20 mouse cellular contexts compared by ENCODE assay signal in the genomic region with DNA sequence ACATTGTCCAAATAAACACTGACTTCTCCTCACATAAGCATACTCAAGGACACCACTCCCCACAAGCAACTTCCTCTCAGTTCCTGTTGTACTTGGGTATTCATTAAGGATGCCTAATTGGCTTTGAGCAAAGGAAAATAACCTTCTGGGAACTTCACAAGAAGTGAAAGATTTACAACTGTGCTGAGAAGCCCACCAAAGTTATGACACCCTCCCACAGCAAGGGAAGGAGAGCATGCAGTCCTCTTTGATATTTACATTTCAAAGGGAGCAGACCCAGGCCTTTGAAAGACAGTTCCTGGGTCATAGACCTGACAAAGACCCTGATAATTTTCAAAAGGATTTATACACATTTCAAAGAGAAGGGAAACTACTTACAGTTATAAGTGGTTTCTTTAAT.
DNase-seq lines count a peak whose midpoint lies in the region; ATAC-seq lines count a peak whose summit lies in the region.
"Had no signal": no experiment of that assay in that cellular context is flagged by ENCODE, and none has a peak within 500 bp of the region (broad histone marks: within the 10 kb centered on the region; RNA-seq: fewer than 3 reads in every experiment).

No protein-coding gene starts in this region.

- no peaks in the 10 kb centered on the region for H3K27me3 ChIP-seq in kidney, embryonic 15.5 days
- no peaks in the 10 kb centered on the region for H3K27me3 ChIP-seq in midbrain, embryonic 14.5 days (ENCODE audit: control insufficient read depth, insufficient read depth, low read length)
- no peaks in the 10 kb centered on the region for H3K27me3 ChIP-seq in midbrain, embryonic 16.5 days (ENCODE audit: control insufficient read depth, insufficient read depth, low read depth, low read length)
- H3K27me3 ChIP-seq: forebrain, embryonic 13.5 days; heart, embryonic 13.5 days had no signal

- no peaks in the 10 kb centered on the region for H3K9me3 ChIP-seq in kidney, embryonic 15.5 days (replicated peaks)
- H3K9me3 ChIP-seq in midbrain, embryonic 14.5 days (ENCODE audit: control insufficient read depth, low read length), result no peaks in the 10 kb centered on the region
- H3K9me3 ChIP-seq in midbrain, embryonic 16.5 days (replicated peaks; ENCODE audit: control insufficient read depth, low read length, poor library complexity, severe bottlenecking), result no peaks in the 10 kb centered on the region
- H3K9me3 ChIP-seq: embryonic facial prominence, embryonic 10.5 days; forebrain, embryonic 13.5 days; heart, embryonic 13.5 days had no signal

- H3K9ac ChIP-seq in kidney, embryonic 15.5 days, result no peak overlapping the region
- no peak overlapping the region for H3K9ac ChIP-seq in midbrain, embryonic 14.5 days (replicated peaks; ENCODE audit: low read length)
- no peak overlapping the region for H3K9ac ChIP-seq in midbrain, embryonic 16.5 days (ENCODE audit: low read depth, low read length)
- H3K9ac ChIP-seq: forebrain, embryonic 13.5 days; heart, embryonic 13.5 days had no signal

- peak; percentile 23 for DNase-seq in embryo, embryonic 10.5 days (ENCODE audit: low spot score)
- no peak for DNase-seq in embryo, embryonic 10 days (ENCODE audit: low spot score)
- DNase-seq in kidney, adult 8-10 months, result no peak
- peak; percentile 7 for DNase-seq in midbrain, embryonic 14.5 days
- no peak for DNase-seq in layer of hippocampus, postnatal 14 days (ENCODE audit: low spot score in 2 of 2)
- DNase-seq: adrenal gland, postnatal 14 days; B cell, adult 2 months; cerebellum, adult 18-20 months; cerebellum, adult 9-11 months; gastrocnemius, postnatal 36 days; heart, adult 11 months; heart, postnatal 36 days had no signal

- H3K27ac ChIP-seq in kidney, embryonic 15.5 days, result no peak overlapping the region
- no peak overlapping the region for H3K27ac ChIP-seq in midbrain, embryonic 14.5 days (replicated peaks; ENCODE audit: low read depth, low read length)
- H3K27ac ChIP-seq in midbrain, embryonic 16.5 days (ENCODE audit: low read length), result no peak overlapping the region
- H3K27ac ChIP-seq: embryonic facial prominence, embryonic 10.5 days; forebrain, embryonic 13.5 days; heart, embryonic 13.5 days had no signal

- H3K4me1 ChIP-seq in kidney, embryonic 15.5 days, result peaks cover 4% of the 10 kb centered on the region; the same call in 1 of the 2 replicates
- H3K4me1 ChIP-seq in midbrain, embryonic 14.5 days (ENCODE audit: control insufficient read depth, insufficient read depth, low read length), result no peaks in the 10 kb centered on the region
- H3K4me1 ChIP-seq in midbrain, embryonic 16.5 days (ENCODE audit: control insufficient read depth, insufficient read depth, low read length), result no peaks in the 10 kb centered on the region
- H3K4me1 ChIP-seq: forebrain, embryonic 13.5 days; heart, embryonic 13.5 days had no signal

- H3K4me3 ChIP-seq in kidney, embryonic 15.5 days (replicated peaks), result no peak overlapping the region
- no peak overlapping the region for H3K4me3 ChIP-seq in midbrain, embryonic 14.5 days (replicated peaks; ENCODE audit: low read depth, low read length)
- H3K4me3 ChIP-seq in midbrain, embryonic 16.5 days (ENCODE audit: low read depth, low read length), result no peak overlapping the region
- H3K4me3 ChIP-seq: embryonic facial prominence, embryonic 10.5 days; forebrain, embryonic 13.5 days; heart, embryonic 13.5 days had no signal

- peak; percentile 92 for ATAC-seq in kidney, embryonic 15.5 days (replicated peaks; ENCODE audit: low FRiP score)
- ATAC-seq in midbrain, embryonic 14.5 days (ENCODE audit: low FRiP score, low TSS enrichment), result no peak
- no peak for ATAC-seq in midbrain, embryonic 16.5 days
- ATAC-seq: activated CD4-positive, CD25-positive, alpha-beta regulatory T cell, adult 4 months; CD4-positive, CD25-positive, alpha-beta regulatory T cell, adult 4 months; forebrain, embryonic 13.5 days; hindbrain, embryonic 16.5 days had no signal

- H3K36me3 ChIP-seq in kidney, embryonic 15.5 days, result no peaks in the 10 kb centered on the region
- no peaks in the 10 kb centered on the region for H3K36me3 ChIP-seq in midbrain, embryonic 14.5 days (ENCODE audit: control insufficient read depth, insufficient read depth, low read length)
- H3K36me3 ChIP-seq in midbrain, embryonic 16.5 days (ENCODE audit: control insufficient read depth, insufficient read depth, low read length), result no peaks in the 10 kb centered on the region
- H3K36me3 ChIP-seq: embryonic facial prominence, embryonic 10.5 days; heart, embryonic 13.5 days had no signal

- H3K4me2 ChIP-seq in kidney, embryonic 15.5 days, result no peak overlapping the region
- no peak overlapping the region for H3K4me2 ChIP-seq in midbrain, embryonic 14.5 days (ENCODE audit: low read length)
- H3K4me2 ChIP-seq in midbrain, embryonic 16.5 days (ENCODE audit: low read length), result no peak overlapping the region
- H3K4me2 ChIP-seq: forebrain, embryonic 13.5 days; heart, embryonic 13.5 days had no signal

Comparison
In these comparisons a context has a peak if more than half of its experiments do, and no peak if none do; other contexts are left out.
1. DNase-seq: peak in embryo, embryonic 10.5 days (single experiment) and midbrain, embryonic 14.5 days (single experiment); none in embryo, embryonic 10 days (single experiment), kidney, adult 8-10 months (0 of 2) and layer of hippocampus, postnatal 14 days (0 of 2).